Mouse (Mus musculus) left cerebral cortex, adult 2 months (tissue): ENCODE measurements at regions not wholly inside any gene's neighbourhood (a gene's known extent, or its start where the extent isn't known, plus 50 kb on each side); places are given as distances from the start of the nearest gene placed in this dataset.

ENCODE experiments used
- DNase-seq, 2 experiments: peaks; one replicate each; pipeline ENCODE4 v3.0.0; 2021 to 2022; ENCODE audit warnings: low spot score in 2 of 2, mixed read lengths in 1 of 2; ENCODE audit errors: extremely low spot score in 1 of 2
- H3K27ac ChIP-seq: fragments of 200-600 bp; 2 replicates; pipeline ENCODE4 v1.8.1; 2022
- H3K4me3 ChIP-seq: fragments of 200-600 bp; 2 replicates; pipeline ENCODE4 v1.8.1; 2022
- CTCF ChIP-seq: fragments of 200-600 bp; IDR thresholded peaks from 2 replicates; pipeline ENCODE4 v1.8.1; 2022; ENCODE audit warnings: antibody characterized with exemption, mild to moderate bottlenecking, moderate library complexity
- intact Hi-C: fragments of 180-260 bp; cut with DNase I; formaldehyde crosslinking; loops from one replicate; pipeline ENCODE4 v1.15.1; 2025

DNA sequence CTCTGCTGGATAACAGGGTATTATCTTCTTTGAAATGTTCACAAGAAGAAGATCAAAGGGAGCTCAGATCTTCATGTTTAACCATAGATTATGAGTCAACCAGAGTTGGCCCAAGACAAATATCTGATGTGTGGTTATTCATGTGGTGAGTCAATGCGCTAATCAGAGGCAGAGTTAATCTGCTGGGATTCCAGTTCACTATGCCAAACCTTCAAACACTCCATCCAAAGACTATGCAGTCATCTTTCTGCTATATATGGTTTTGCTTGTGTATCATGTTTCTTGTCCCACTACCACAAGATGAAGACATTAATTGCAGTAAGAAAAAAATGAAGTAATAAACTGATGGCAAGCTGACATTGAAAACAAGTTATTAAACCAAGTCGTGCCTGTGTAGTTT lies 561.8 kb upstream of the Gm9747 start:
- DNase-seq = no peak
- intact Hi-C loops = no loop called here
- no peak for TF ChIP-seq CTCF
- Histone ChIP-seq H3K4me3 (no peak overlapping the region), H3K27ac (no peak overlapping the region)

DNA sequence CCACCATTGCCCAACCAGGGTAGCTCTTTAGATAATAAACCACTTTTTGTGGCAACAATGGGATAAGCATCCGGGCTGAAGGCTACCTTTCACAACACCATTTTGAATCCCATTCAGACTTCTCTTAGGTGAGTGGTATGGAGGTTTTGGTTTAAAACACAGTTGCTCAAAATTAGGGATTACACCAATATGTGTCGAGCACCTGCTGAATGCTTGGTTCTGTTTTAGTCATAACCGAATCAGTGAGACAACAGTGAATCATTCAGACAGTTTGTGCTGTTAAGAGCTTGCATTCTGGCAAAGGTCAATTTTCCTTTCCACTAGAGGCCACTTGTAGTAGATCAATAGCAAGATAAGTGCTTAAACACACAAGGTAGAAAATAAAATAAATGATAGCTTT lies 561.2 kb upstream of the Gm9747 start:
- intact Hi-C loops = no loop called here
- Histone ChIP-seq H3K27ac (no peak overlapping the region), H3K4me3 (no peak overlapping the region)
- no peak for DNase-seq
- no peak for TF ChIP-seq CTCF

DNA sequence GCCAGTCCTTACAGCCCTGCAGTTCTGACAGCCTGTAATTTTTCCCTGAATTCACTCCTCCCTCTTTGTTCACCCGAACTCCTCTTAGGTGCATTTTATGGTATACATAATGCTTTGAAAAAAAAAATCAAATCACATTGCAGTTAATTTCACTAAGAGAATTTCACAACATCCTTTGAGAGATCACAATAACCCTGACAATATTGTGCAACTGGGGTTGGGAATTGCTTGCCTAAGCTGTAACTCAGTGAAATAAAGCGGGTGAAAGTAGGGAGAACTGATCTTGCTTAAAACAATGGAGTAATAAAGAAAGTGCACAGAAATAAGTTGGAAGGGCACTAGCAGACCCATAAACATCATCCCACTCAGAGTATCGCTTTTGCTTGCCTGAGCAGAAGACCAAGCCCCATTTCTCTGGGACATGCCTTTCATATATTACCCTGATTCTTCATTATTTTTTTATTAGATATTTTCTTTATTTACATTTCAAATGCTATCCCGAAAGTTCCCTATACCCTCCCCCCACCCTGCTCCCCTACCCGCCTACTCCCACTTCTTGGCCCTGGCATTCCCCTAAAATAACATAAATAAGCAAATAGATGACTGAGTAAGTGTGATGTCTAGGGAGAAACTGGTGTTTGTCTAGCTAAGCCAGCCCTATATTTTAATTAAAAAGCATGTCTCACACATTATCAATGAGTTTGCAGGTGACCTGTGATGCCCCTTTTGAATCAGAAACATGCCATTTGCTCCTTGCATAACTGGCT lies 557.2 kb upstream of the Gm9747 start:
- no peak for TF ChIP-seq CTCF
- no peak for DNase-seq
- no peak overlapping the region for H3K27ac ChIP-seq
- H3K4me3 ChIP-seq = no peak overlapping the region
- intact Hi-C loops = no loop called here

DNA sequence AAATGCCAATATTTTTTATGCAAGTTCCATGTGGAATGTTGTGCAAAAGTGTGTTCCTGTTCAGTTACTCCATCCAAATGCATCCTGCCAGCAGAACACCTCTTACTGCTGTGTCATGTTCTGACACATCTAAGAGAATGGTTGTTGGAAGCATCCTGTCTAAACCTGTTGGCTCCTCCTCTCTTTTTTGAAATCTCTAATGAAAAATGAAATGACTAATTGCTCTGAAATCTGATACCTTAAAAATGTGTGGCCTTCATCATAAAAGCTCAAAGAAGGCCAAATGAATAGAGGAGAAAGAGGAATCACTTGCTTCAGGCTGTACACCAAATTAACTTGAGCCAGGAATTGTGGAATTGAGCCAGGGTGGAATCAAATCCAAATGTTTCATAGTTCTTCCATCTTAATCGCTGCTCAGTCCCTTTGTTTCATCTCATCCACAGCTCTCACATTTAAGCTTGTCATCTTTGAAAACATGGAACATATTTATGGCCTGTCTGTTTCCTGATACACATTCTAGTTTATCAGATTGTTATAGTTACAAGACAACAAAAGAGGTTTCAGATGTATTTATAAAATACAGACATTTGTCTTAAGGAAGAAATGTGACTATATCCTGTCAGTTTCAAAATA lies 555.0 kb upstream of the Gm9747 start:
- TF ChIP-seq CTCF = no peak
- Histone ChIP-seq H3K4me3 (no peak overlapping the region), H3K27ac (no peak overlapping the region)
- DNase-seq = no peak
- intact Hi-C loops = no loop called here

DNA sequence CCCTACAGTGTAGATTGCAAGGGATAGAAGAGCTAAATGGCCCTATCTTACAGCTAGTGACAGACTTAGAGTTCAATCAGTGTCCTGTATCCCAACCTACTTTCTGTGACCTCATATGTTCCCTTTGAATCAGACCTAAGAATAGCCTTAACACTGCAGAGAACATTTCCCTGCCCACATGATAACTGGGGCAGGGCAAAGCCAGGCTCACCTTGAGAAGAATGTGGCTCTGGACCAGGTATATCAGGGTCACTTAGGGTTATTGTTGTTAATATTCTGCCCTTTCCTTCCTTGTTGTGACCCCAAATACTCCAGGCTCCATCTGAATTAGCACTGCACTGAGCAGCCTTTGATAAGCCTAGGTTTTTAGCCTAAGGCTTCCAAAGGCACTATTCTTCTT lies 536.8 kb upstream of the Gm9747 start:
- DNase-seq = no peak
- Histone ChIP-seq H3K27ac (no peak overlapping the region), H3K4me3 (no peak overlapping the region)
- no peak for TF ChIP-seq CTCF
- intact Hi-C loops = no loop called here

DNA sequence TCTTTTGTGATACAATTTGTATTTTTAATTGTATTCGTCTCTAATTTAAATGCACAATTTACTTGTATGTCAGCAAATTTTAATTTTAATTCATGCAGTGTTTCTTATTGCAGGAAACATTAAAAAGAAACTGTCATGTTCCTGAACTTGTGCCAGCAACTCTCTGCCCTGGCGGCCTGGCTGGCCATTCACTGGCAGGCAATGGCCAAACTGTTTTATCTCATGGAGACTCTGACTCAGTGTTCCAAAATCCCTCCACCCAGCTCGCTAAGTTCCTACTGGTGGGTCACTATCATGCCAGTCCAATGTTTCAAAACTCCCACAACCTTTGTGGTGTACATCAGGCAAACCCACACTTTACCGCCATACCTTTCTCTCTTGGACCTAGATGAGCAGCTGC lies 523.7 kb upstream of the Gm9747 start:
- intact Hi-C loops = no loop called here
- no peak for DNase-seq
- Histone ChIP-seq H3K27ac (no peak overlapping the region), H3K4me3 (no peak overlapping the region)
- TF ChIP-seq CTCF = no peak

DNA sequence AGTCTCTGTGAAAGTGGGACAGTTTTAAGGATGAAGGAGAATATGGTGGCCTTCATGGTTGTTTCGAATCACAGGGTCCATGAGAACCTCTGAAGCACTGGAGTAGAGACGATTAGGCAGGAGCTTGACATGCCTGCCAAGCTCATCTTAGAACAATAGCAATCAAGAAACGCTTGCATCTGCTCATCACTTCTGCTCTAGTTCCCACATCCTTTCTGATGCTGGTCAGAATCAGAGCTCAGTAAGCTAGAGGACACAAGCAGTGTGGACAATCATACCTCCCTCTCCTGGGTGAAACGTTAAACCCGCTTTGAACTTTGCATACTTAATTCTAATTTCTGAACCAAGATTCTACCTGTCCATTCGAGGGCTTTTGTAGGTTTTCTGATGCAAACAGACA lies 515.8 kb upstream of the Gm9747 start:
- no peak for TF ChIP-seq CTCF
- Histone ChIP-seq H3K4me3 (no peak overlapping the region), H3K27ac (no peak overlapping the region)
- intact Hi-C loops = no loop called here
- DNase-seq = no peak

DNA sequence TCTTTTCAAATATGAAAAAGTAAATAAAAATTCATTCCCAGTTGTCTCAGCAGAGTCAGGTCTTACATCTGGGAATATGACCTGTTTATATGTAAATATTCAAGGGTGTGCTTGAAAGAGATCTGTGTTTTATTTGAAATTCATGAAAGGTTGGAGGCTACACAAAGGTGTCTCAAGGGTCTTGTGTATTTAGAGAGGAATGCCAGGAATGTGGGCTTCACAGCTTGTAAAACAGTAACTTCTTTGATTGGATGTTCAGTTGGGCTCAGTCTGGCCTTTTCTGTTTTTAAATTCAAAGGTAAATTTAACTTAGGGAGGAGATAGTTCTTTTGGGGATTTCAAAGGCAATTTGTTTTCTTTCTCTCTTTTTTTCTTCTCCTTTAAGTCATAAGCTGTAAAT lies 514.7 kb upstream of the Gm9747 start:
- Histone ChIP-seq H3K4me3 (no peak overlapping the region), H3K27ac (no peak overlapping the region)
- no peak for TF ChIP-seq CTCF
- DNase-seq = no peak
- intact Hi-C loops = no loop called here

DNA sequence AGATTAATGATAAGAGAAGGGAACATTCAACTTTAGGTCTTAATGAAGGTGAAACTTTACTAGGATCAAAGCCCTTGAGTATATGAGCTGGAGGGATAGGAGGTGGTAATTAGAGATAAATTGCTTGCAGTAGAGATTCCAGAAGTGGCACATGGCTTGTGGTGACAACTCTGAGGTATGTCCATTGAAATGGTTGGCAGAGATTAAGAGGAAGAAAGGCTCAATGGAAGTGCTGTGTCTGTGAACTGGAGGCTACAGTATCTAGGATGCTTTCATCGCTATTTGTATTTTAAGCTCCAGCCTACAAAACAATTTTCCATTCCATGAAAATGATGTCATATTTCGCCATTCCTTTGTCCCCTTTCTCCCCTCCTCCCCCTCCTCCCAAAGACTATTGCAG lies 508.1 kb upstream of the Gm9747 start:
- intact Hi-C loops = no loop called here
- Histone ChIP-seq H3K27ac (no peak overlapping the region), H3K4me3 (no peak overlapping the region)
- DNase-seq = no peak
- no peak for TF ChIP-seq CTCF

DNA sequence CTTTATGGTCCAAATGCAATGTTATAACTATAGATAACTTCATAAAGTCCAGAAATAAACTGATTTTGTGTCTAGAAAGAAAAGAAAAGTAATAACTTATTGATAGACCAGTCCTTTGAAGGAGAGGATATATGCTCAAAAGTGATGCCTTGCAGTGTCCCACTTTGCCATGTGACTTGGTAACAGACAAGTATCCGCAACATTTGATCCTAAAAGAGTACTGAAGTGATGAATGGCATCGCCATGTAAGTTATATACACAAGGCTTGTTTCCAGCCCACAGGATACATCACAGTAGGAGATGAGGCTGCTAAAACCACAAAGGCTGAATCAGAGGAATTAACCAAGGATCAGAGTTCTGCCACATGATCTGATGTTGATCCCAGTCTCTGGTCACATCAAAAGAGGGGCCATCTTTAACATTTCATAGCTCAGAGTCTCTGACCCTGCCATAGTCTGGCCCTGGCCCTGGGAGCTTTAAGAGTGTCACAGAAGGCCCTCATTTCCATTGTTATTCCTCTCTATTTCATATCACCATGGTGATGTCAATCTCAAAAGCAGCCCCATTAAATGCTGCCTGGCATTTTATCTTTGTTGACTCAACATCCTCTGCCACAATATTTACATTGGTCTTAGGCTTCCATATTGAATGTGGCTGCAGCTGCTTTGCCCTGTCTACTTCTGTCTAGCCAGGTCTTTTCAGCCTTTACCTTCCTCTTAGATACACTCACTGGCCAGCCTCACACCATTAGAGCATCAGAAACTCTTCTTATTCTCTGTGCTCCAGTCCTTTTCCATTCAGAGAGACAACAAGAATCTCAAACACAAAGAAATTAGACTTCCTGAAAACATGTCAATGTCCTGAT lies 506.4 kb upstream of the Gm9747 start:
- no peak for DNase-seq
- intact Hi-C loops = no loop called here
- no peak for TF ChIP-seq CTCF
- no peak overlapping the region for H3K27ac ChIP-seq
- H3K4me3 ChIP-seq = no peak overlapping the region

DNA sequence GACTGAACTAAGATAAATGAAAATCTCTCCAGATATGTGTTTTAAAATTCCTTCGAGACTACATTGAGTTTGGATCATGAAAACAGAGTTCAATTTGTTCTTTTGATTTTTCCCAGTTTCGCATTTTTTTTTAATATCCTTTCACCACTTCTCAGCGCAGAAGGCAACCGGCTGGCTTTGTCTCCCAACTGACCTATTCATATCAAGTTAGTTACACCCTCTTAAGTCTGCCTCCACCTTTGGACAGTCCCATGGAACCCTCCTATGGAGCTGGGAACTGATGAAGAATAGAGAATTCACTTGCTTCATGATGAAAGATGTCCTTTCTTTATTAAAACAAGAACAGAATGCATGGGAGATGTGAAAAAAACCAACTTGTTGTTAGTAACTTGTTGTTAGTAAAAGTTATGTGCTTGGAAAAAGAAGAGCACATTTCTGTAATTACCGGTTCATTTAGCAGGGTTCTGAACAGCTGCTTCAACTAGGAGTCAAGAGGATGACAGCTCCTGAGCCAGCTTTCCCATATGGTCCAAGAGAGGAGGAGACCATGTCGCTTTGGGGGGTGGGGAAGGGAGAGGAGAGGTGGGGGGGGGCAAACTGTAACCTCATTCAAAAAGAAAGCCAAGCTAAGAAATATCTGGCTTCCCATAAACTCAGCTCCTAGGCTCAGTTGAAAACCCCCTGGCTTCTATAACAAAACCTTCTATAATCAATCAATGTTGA lies 495.6 kb upstream of the Gm9747 start:
- intact Hi-C loops = no loop called here

DNA sequence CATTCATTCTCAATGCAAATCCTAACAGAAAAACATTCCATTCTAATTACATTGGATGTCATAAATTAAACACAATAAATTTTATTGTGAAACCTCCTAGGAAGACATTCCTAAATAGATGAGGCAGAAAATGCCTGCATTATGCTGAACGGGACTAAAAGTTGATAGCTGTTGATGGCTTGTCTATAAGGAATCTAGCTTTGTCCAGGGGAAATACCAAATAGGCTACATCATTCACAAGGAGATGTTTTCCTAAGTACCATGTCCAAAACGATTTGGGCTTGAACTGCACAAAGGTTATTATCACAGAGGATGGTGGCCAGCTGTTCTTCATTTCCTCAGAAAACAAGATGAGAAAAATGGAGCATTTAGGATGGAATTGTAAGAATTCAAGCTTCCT lies 494.5 kb upstream of the Gm9747 start:
- TF ChIP-seq CTCF = no peak

More for the DNA sequence above, 495.6 kb upstream of the Gm9747 start:
- no peak for DNase-seq
- Histone ChIP-seq H3K4me3 (no peak overlapping the region), H3K27ac (no peak overlapping the region)
- TF ChIP-seq CTCF = no peak

More for the DNA sequence above, 494.5 kb upstream of the Gm9747 start:
- H3K27ac ChIP-seq = no peak overlapping the region
- intact Hi-C loops = no loop called here
- H3K4me3 ChIP-seq = no peak overlapping the region
- no peak for DNase-seq
